Mouse (Mus musculus) liver, embryonic 16.5 days (tissue): ENCODE data around the gene Ddx41. TPM values are rescaled to one million over a fixed set of nuclear protein-coding genes. Genes with fewer than 3 reads are reported as not detected.
A peak's percentile ranks its signal among the peaks of the same experiment; 100 is the strongest.
"Not testable (repeated sequence)": the region's sequence is repeated elsewhere in the genome, so short reads cannot be mapped to it uniquely, and the experiment has no call there.

Experiments
- ATAC-seq: fragments of 200-750 bp; cut with Nextera tagmentation; 2 replicates; pipeline ENCODE4 v1.8.0; 2017; ENCODE audit warnings: low read depth, mild to moderate bottlenecking, moderate number of reproducible peaks, moderate library complexity
- H3K27ac ChIP-seq: fragments of 300-500 bp; sonication (generic); 2 replicates; pipeline ENCODE4 v1.5.1; 2014; ENCODE audit warnings: mild to moderate bottlenecking, low read length
- H3K27me3 ChIP-seq: fragments of 300-500 bp; sonication (generic); 2 replicates; pipeline ENCODE4 v1.6.1; 2014; ENCODE audit warnings: low read depth, low read length, mixed read lengths; ENCODE audit not compliant: control insufficient read depth, insufficient read depth
- H3K36me3 ChIP-seq: fragments of 300-500 bp; sonication (generic); 2 replicates; pipeline ENCODE4 v1.6.1; 2014; ENCODE audit warnings: mild to moderate bottlenecking; ENCODE audit not compliant: control insufficient read depth, insufficient read depth
- H3K4me1 ChIP-seq: fragments of 300-500 bp; sonication (generic); 2 replicates; pipeline ENCODE4 v1.6.1; 2014; ENCODE audit warnings: low read depth, low read length, mixed read lengths; ENCODE audit not compliant: control insufficient read depth
- H3K4me2 ChIP-seq: fragments of 300-500 bp; sonication (generic); 2 replicates; pipeline ENCODE4 v1.6.1; 2014; ENCODE audit warnings: low read depth, low read length, mixed read lengths
- H3K4me3 ChIP-seq: fragments of 300-500 bp; sonication (generic); 2 replicates; pipeline ENCODE4 v1.5.1; 2014; ENCODE audit warnings: low read depth, mild to moderate bottlenecking, low read length
- H3K9ac ChIP-seq: fragments of 300-500 bp; sonication (generic); 2 replicates; pipeline ENCODE4 v1.6.1; 2014; ENCODE audit warnings: low read depth, low read length
- H3K9me3 ChIP-seq: fragments of 300-500 bp; sonication (generic); replicated peaks from 2 replicates; pipeline ENCODE4 v1.6.1; 2016; ENCODE audit warnings: low read length; ENCODE audit not compliant: control insufficient read depth
- WGBS: fragments of 180-500 bp; shearing (Covaris S2); extraction: QIAGEN DNeasy Blood & Tissue Kit; methylation state at CpG from one replicate; pipeline ENCODE4 v1.1.7; 2014; ENCODE audit not compliant: insufficient replicate concordance; 5-methylcytosine and 5-hydroxymethylcytosine counted together
- polyA plus RNA-seq: library from polyadenylated mRNA; unstranded; fragments of >200 nt; fragmentation: Nextera tagmentation; extraction: Ambion mirVana; gene quantifications from 2 replicates; pipeline ENCODE4 v1.2.1, GENCODE M21; 2015

The Ddx41 gene
- polyA plus RNA-seq: 20.9 and 22.0 TPM in 2 replicates

GRCm38 (mm10) chr13:55536194-55537175 lies at the start of gene Ddx41:
Ddx41 (minus strand) TSS chr13:55536658.
- peak; percentile 98 for ATAC-seq
- Histone ChIP-seq H3K4me3 (peak within 1 kb of the TSS; percentile 81), H3K27me3 (no peaks in the 10 kb centered on the region), H3K4me1 (peaks cover 24% of the 10 kb centered on the region), H3K36me3 (peaks cover 14% of the 10 kb centered on the region), H3K27ac (peak within 1 kb of the TSS; percentile 43; the same call in 1 of the 2 replicates), H3K9ac (peak within 1 kb of the TSS; percentile 76), H3K9me3 (no peaks in the 10 kb centered on the region), H3K4me2 (peak within 1 kb of the TSS; percentile 69)
- whole genome bisulfite sequencing: under 1% methylated on average over 70 of the region's 70 CpGs

GRCm38 (mm10) chr13:55578086-55578485 lies 41.6 kb upstream of the Ddx41 start:
- Histone ChIP-seq H3K36me3 (no peaks in the 10 kb centered on the region), H3K9ac (no peak overlapping the region), H3K27me3 (no peaks in the 10 kb centered on the region), H3K9me3 (no peaks in the 10 kb centered on the region), H3K27ac (no peak overlapping the region), H3K4me3 (no peak overlapping the region), H3K4me2 (no peak overlapping the region), H3K4me1 (no peaks in the 10 kb centered on the region)
- ATAC-seq: no peak
- 67% methylated on average over 4 of the region's 4 CpGs for WGBS

GRCm38 (mm10) chr13:55576872-55577271 lies 40.4 kb upstream of the Ddx41 start:
- H3K9ac ChIP-seq, H3K4me1 ChIP-seq, H3K36me3 ChIP-seq, H3K4me2 ChIP-seq, H3K4me3 ChIP-seq, H3K9me3 ChIP-seq, H3K27ac ChIP-seq, ATAC-seq, H3K27me3 ChIP-seq: not testable (repeated sequence)
- 65% methylated on average over 7 of the region's 7 CpGs for WGBS

- Histone ChIP-seq H3K36me3 (no peaks in the 10 kb centered on the region), H3K4me2 (no peak overlapping the region), H3K9ac (no peak overlapping the region), H3K4me3 (no peak overlapping the region), H3K27ac (no peak overlapping the region), H3K27me3 (no peaks in the 10 kb centered on the region), H3K9me3 (no peaks in the 10 kb centered on the region), H3K4me1 (peaks cover 8% of the 10 kb centered on the region)
- ATAC-seq: no peak
- 46% methylated on average over 5 of the region's 5 CpGs for WGBS
Observed at GRCm38 (mm10) chr13:55575932-55576331, 39.5 kb upstream of the Ddx41 start.

- H3K4me3 ChIP-seq: no peak overlapping the region
- no peak overlapping the region for H3K4me2 ChIP-seq
- H3K4me1 ChIP-seq: peaks cover 18% of the 10 kb centered on the region
- H3K27me3 ChIP-seq: no peaks in the 10 kb centered on the region
- H3K9ac ChIP-seq: no peak overlapping the region
- ATAC-seq: no peak
- 62% methylated on average over 5 of the region's 5 CpGs for WGBS
- H3K9me3 ChIP-seq: no peaks in the 10 kb centered on the region
- H3K36me3 ChIP-seq: no peaks in the 10 kb centered on the region
- no peak overlapping the region for H3K27ac ChIP-seq
Observed at GRCm38 (mm10) chr13:55574321-55574720, 37.9 kb upstream of the Ddx41 start.

- 76% methylated on average over 2 of the region's 2 CpGs for WGBS
- no peak for ATAC-seq
- no peaks in the 10 kb centered on the region for H3K27me3 ChIP-seq
- no peaks in the 10 kb centered on the region for H3K9me3 ChIP-seq
- H3K4me2 ChIP-seq: no peak within 1 kb of the TSS
- no peak within 1 kb of the TSS for H3K4me3 ChIP-seq
- H3K9ac ChIP-seq: no peak within 1 kb of the TSS
- H3K36me3 ChIP-seq: no peaks in the 10 kb centered on the region
- H3K27ac ChIP-seq: no peak within 1 kb of the TSS
- H3K4me1 ChIP-seq: peaks cover 20% of the 10 kb centered on the region
Observed at GRCm38 (mm10) chr13:55573432-55573831, 37.0 kb upstream of the Ddx41 start, which contains the start of gene Tmed9. Tmed9 (plus strand) TSS chr13:55573732.

GRCm38 (mm10) chr13:55571977-55572376 lies 35.5 kb upstream of the Ddx41 start:
- ATAC-seq: no peak
- peaks cover 20% of the 10 kb centered on the region for H3K4me1 ChIP-seq
- no peak overlapping the region for H3K4me2 ChIP-seq
- H3K36me3 ChIP-seq: no peaks in the 10 kb centered on the region; the same call in 1 of the 2 replicates
- H3K9ac ChIP-seq: no peak overlapping the region
- no peaks in the 10 kb centered on the region for H3K27me3 ChIP-seq
- WGBS: 38% methylated on average over 2 of the region's 2 CpGs
- H3K4me3 ChIP-seq: no peak overlapping the region
- H3K9me3 ChIP-seq: no peaks in the 10 kb centered on the region
- H3K27ac ChIP-seq: no peak overlapping the region

- H3K9me3 ChIP-seq: no peaks in the 10 kb centered on the region
- peak within 1 kb of the TSS; percentile 97 for H3K4me2 ChIP-seq
- 1% methylated on average over 46 of the region's 47 CpGs for WGBS
- peaks cover 20% of the 10 kb centered on the region for H3K4me1 ChIP-seq
- peak within 1 kb of the TSS; percentile 99 for H3K4me3 ChIP-seq
- peak; percentile 97 for ATAC-seq
- no peaks in the 10 kb centered on the region for H3K27me3 ChIP-seq
- no peaks in the 10 kb centered on the region; the same call in 1 of the 2 replicates for H3K36me3 ChIP-seq
- peak within 1 kb of the TSS; percentile 90 for H3K27ac ChIP-seq
- peak within 1 kb of the TSS; percentile 98 for H3K9ac ChIP-seq
Observed at GRCm38 (mm10) chr13:55571027-55571751, 34.7 kb upstream of the Ddx41 start, which contains the start of gene Fam193b. Fam193b (minus strand) TSS chr13:55571120.
